8 mouse cellular contexts compared by ENCODE assay signal in genomic region chr17:9894828-9895685, GRCm38 (mm10).
DNase-seq lines count a peak whose midpoint lies in the region; ATAC-seq and TF ChIP-seq lines count a peak whose summit lies in the region.

No protein-coding gene starts in this region.

- H3K4me2 ChIP-seq in embryonic facial prominence, embryonic 12.5 days (replicated peaks): no peak overlapping the region
- H3K4me2 ChIP-seq in liver, embryonic 15.5 days: no peak overlapping the region
- H3K4me2 ChIP-seq in forebrain, embryonic 12.5 days: no peak overlapping the region
- H3K4me2 ChIP-seq in midbrain, embryonic 11.5 days: no peak overlapping the region

- intact Hi-C loops in heart, postnatal 14 days (cut with DNase I): loop anchor here (2.0 to 10.0 kb wide), 4 partner anchors 136 to 600 kb away; partner anchors contain the start of gene Qk

- H3K27ac ChIP-seq in embryonic facial prominence, embryonic 12.5 days: no peak overlapping the region
- H3K27ac ChIP-seq in liver, embryonic 15.5 days (replicated peaks): no peak overlapping the region
- peak overlapping the region; percentile 86 for H3K27ac ChIP-seq in testis, adult 2 months (ENCODE audit: control insufficient read depth, insufficient read depth, low read depth, low read length)
- H3K27ac ChIP-seq in forebrain, embryonic 12.5 days: no peak overlapping the region
- no peak overlapping the region for H3K27ac ChIP-seq in midbrain, embryonic 11.5 days (ENCODE audit: low read depth, low read length)

- no peaks in the 10 kb centered on the region for H3K27me3 ChIP-seq in embryonic facial prominence, embryonic 12.5 days
- no peaks in the 10 kb centered on the region for H3K27me3 ChIP-seq in liver, embryonic 15.5 days
- no peaks in the 10 kb centered on the region for H3K27me3 ChIP-seq in testis, adult 2 months (ENCODE audit: control insufficient read depth, insufficient read depth, low read length)
- no peaks in the 10 kb centered on the region for H3K27me3 ChIP-seq in forebrain, embryonic 12.5 days
- no peaks in the 10 kb centered on the region for H3K27me3 ChIP-seq in midbrain, embryonic 11.5 days (ENCODE audit: control insufficient read depth, insufficient read depth, low read length)

- no peaks in the 10 kb centered on the region for H3K36me3 ChIP-seq in embryonic facial prominence, embryonic 12.5 days
- H3K36me3 ChIP-seq in liver, embryonic 15.5 days (replicated peaks): no peaks in the 10 kb centered on the region
- no peaks in the 10 kb centered on the region for H3K36me3 ChIP-seq in testis, adult 2 months (ENCODE audit: control insufficient read depth, insufficient read depth, low read length)
- H3K36me3 ChIP-seq in forebrain, embryonic 12.5 days (replicated peaks): no peaks in the 10 kb centered on the region
- H3K36me3 ChIP-seq in midbrain, embryonic 11.5 days (ENCODE audit: control insufficient read depth, insufficient read depth, low read length): no peaks in the 10 kb centered on the region

- no peak overlapping the region for H3K9ac ChIP-seq in embryonic facial prominence, embryonic 12.5 days
- H3K9ac ChIP-seq in liver, embryonic 15.5 days: no peak overlapping the region
- H3K9ac ChIP-seq in forebrain, embryonic 12.5 days: no peak overlapping the region
- no peak overlapping the region for H3K9ac ChIP-seq in midbrain, embryonic 11.5 days (ENCODE audit: low read length)

- no peak for TF ChIP-seq CTCF in testis, adult 2 months (IDR thresholded peaks at IDR 0.05; ENCODE audit: control insufficient read depth, insufficient read depth, insufficient replicate concordance, low read depth, low read length)

- 55% methylated on average over 19 of the region's 19 CpGs for WGBS in embryonic facial prominence, embryonic 12.5 days
- 74% methylated on average over 19 of the region's 19 CpGs for WGBS in liver, embryonic 15.5 days (ENCODE audit: insufficient replicate concordance)
- 78% methylated on average over 19 of the region's 19 CpGs for WGBS in forebrain, embryonic 12.5 days
- 76% methylated on average over 19 of the region's 19 CpGs for WGBS in midbrain, embryonic 11.5 days

- peak; percentile 65 for DNase-seq in adrenal gland, adult 8-10 months
- peak; percentile 60 to 69 for DNase-seq in heart, postnatal 14 days
- no peak for DNase-seq in midbrain, embryonic 11.5 days (ENCODE audit: low spot score, missing footprints)

- H3K4me3 ChIP-seq in embryonic facial prominence, embryonic 12.5 days: no peak overlapping the region
- H3K4me3 ChIP-seq in liver, embryonic 15.5 days (replicated peaks): no peak overlapping the region
- H3K4me3 ChIP-seq in testis, adult 2 months (ENCODE audit: control insufficient read depth, low read depth, low read length): no peak overlapping the region
- H3K4me3 ChIP-seq in forebrain, embryonic 12.5 days (replicated peaks): no peak overlapping the region
- H3K4me3 ChIP-seq in midbrain, embryonic 11.5 days (ENCODE audit: low read depth, low read length): no peak overlapping the region

- no peaks in the 10 kb centered on the region for H3K9me3 ChIP-seq in embryonic facial prominence, embryonic 12.5 days
- H3K9me3 ChIP-seq in liver, embryonic 15.5 days (replicated peaks): no peaks in the 10 kb centered on the region
- no peaks in the 10 kb centered on the region for H3K9me3 ChIP-seq in forebrain, embryonic 12.5 days
- no peaks in the 10 kb centered on the region for H3K9me3 ChIP-seq in midbrain, embryonic 11.5 days (ENCODE audit: control insufficient read depth, low read length)

- no peak for TF ChIP-seq POLR2A in testis, adult 2 months (IDR thresholded peaks at IDR 0.05; ENCODE audit: control insufficient read depth, low read depth, low read length)

- ATAC-seq in embryonic facial prominence, embryonic 12.5 days (ENCODE audit: insufficient number of reproducible peaks, insufficient read depth, low FRiP score, low TSS enrichment): peak; percentile 67; the same call in 1 of the 2 replicates
- ATAC-seq in liver, embryonic 15.5 days (ENCODE audit: insufficient read depth): peak; percentile 15; the same call in 1 of the 2 replicates
- ATAC-seq in forebrain, embryonic 12.5 days (ENCODE audit: low FRiP score): no peak
- ATAC-seq in CD4-positive, CD25-positive, alpha-beta regulatory T cell, adult 4 months: no peak
- ATAC-seq in midbrain, embryonic 11.5 days (ENCODE audit: low FRiP score): no peak

- H3K4me1 ChIP-seq in embryonic facial prominence, embryonic 12.5 days: peaks cover 13% of the 10 kb centered on the region
- no peaks in the 10 kb centered on the region for H3K4me1 ChIP-seq in liver, embryonic 15.5 days (replicated peaks)
- H3K4me1 ChIP-seq in testis, adult 2 months (ENCODE audit: control insufficient read depth, insufficient read depth, low read length): peaks cover 4% of the 10 kb centered on the region
- peaks cover 23% of the 10 kb centered on the region for H3K4me1 ChIP-seq in forebrain, embryonic 12.5 days
- peaks cover 19% of the 10 kb centered on the region for H3K4me1 ChIP-seq in midbrain, embryonic 11.5 days (ENCODE audit: control insufficient read depth, insufficient read depth, low read length)

Comparison
In these comparisons a context has a peak if more than half of its experiments do, and no peak if none do; other contexts are left out.
1. ATAC-seq: peak in embryonic facial prominence, embryonic 12.5 days (single experiment) and liver, embryonic 15.5 days (single experiment); none in forebrain, embryonic 12.5 days (single experiment), CD4-positive, CD25-positive, alpha-beta regulatory T cell, adult 4 months (single experiment) and midbrain, embryonic 11.5 days (single experiment).